Mouse (Mus musculus): Measurements from ENCODE around the gene Exoc3. TPM values are rescaled to one million over a fixed set of nuclear protein-coding genes. Genes with fewer than 3 reads are reported as not detected.
A peak's percentile ranks its signal among the peaks of the same experiment; 100 is the strongest.

The Exoc3 gene
- total and polyA plus RNA-seq, 2 experiments from 2014 or later, result 88.5 to 98.5 TPM

GRCm38 (mm10) chr13:74167057-74167413 is 41.5 kb downstream of the Exoc3 start:
- H3K27ac ChIP-seq (ENCODE audit: low read depth, low read length), result no peak overlapping the region
- H3K36me3 ChIP-seq (ENCODE audit: insufficient read depth), result peaks cover 24% of the 10 kb centered on the region
- peak overlapping the region; percentile 44 for H3K4me3 ChIP-seq (ENCODE audit: low read depth, low read length)
- DNase-seq (no peak), ATAC-seq (peak; percentile 60)
- peak overlapping the region; percentile 74 for H3K4me2 ChIP-seq (ENCODE audit: low read depth)
- H3K9me3 ChIP-seq (ENCODE audit: low read length), result no peaks in the 10 kb centered on the region
- 12% methylated on average over 9 of the region's 9 CpGs for WGBS
- H3K9ac ChIP-seq, result peak overlapping the region; percentile 59
- H3K4me1 ChIP-seq (ENCODE audit: insufficient read depth), result peaks cover 9% of the 10 kb centered on the region
- no peaks in the 10 kb centered on the region for H3K27me3 ChIP-seq (ENCODE audit: insufficient read depth, low read length)
- no peak for TF ChIP-seq CTCF (IDR thresholded peaks at IDR 0.05; ENCODE audit: low read depth)

GRCm38 (mm10) chr13:74166348-74167056 is 42.0 kb downstream of the Exoc3 start:
- H3K27me3 ChIP-seq (ENCODE audit: insufficient read depth, low read length), result no peaks in the 10 kb centered on the region
- no peak for TF ChIP-seq CTCF (IDR thresholded peaks at IDR 0.05; ENCODE audit: low read depth)
- H3K36me3 ChIP-seq (ENCODE audit: insufficient read depth), result peaks cover 18% of the 10 kb centered on the region
- H3K4me2 ChIP-seq (ENCODE audit: low read depth), result peak overlapping the region; percentile 74
- 9% methylated on average over 19 of the region's 19 CpGs for WGBS
- no peaks in the 10 kb centered on the region for H3K9me3 ChIP-seq (ENCODE audit: low read length)
- DNase-seq (peak; percentile 63), ATAC-seq (peak; percentile 83)
- H3K9ac ChIP-seq, result peak overlapping the region; percentile 59
- peak overlapping the region; percentile 44 for H3K4me3 ChIP-seq (ENCODE audit: low read depth, low read length)
- no peak overlapping the region for H3K27ac ChIP-seq (ENCODE audit: low read depth, low read length)
- H3K4me1 ChIP-seq (ENCODE audit: insufficient read depth), result peaks cover 9% of the 10 kb centered on the region

DNA sequence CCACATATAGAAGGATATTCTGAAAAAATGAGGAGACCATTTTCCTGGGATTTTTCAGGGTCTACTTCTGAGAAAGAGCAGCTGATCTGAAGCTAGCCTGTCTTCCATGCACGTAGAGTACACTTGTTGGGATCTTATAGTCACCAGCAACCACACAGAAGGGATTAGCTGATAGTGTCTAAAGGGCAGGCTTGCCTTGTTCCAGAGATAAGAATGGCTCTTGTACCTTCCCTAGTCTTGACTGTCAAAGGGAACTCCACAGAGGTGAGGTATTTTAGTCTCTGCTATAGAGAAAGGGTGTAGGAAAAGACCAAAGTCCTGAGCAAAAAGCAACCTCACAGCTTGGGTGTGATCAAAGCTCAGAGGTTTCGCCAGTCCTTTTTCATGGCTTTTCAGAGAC is 61.2 kb downstream of the Exoc3 start:
- DNase-seq, result no peak
- Histone ChIP-seq H3K4me2 (ENCODE audit: low read depth) (no peak overlapping the region), H3K27ac (ENCODE audit: low read depth, low read length) (no peak overlapping the region), H3K9me3 (ENCODE audit: low read length) (no peaks in the 10 kb centered on the region), H3K9ac (no peak overlapping the region), H3K4me3 (ENCODE audit: low read depth, low read length) (no peak overlapping the region), H3K36me3 (ENCODE audit: insufficient read depth) (no peaks in the 10 kb centered on the region), H3K4me1 (ENCODE audit: insufficient read depth) (no peaks in the 10 kb centered on the region), H3K27me3 (ENCODE audit: insufficient read depth, low read length) (no peaks in the 10 kb centered on the region)
- no peak for ATAC-seq
- no peak for TF ChIP-seq CTCF (IDR thresholded peaks at IDR 0.05; ENCODE audit: low read depth)
- 76% methylated on average over 2 of the region's 2 CpGs for WGBS

DNA sequence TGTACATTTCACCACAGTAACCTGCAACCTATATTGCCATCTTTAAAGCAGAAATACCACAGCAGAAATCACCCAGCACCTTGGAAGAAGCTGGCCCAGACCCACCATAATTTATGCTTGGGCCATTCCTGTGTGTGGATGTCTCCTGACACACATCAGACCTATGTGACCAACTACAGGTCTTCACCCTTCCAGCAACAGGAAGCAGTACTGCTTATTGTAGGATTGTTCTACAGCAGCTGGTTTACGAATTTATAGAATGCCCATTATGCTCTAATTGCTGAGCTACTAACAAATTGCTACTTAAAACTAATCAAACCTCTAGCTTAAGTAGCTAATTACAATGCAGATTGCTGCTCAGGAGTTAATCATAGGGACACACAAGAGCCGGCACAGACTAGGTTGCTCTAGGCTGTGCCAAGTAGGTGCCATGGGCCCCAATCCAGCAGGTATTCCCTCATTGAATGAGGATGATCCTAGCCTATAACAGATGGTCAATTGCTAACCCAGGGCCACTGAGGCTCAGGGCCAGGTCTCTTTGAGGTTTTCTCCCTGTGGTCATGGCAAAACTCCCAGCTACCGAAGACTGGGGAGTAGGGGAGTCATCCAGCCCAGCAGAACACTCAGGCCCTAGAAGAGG is 62.4 kb downstream of the Exoc3 start:
- no peak for DNase-seq
- Histone ChIP-seq H3K4me3 (ENCODE audit: low read depth, low read length) (no peak overlapping the region), H3K9ac (no peak overlapping the region), H3K27me3 (ENCODE audit: insufficient read depth, low read length) (no peaks in the 10 kb centered on the region), H3K9me3 (ENCODE audit: low read length) (no peaks in the 10 kb centered on the region), H3K27ac (ENCODE audit: low read depth, low read length) (no peak overlapping the region), H3K4me1 (ENCODE audit: insufficient read depth) (no peaks in the 10 kb centered on the region), H3K36me3 (ENCODE audit: insufficient read depth) (no peaks in the 10 kb centered on the region), H3K4me2 (ENCODE audit: low read depth) (no peak overlapping the region)
- 37% methylated on average over 3 of the region's 3 CpGs for WGBS
- no peak for TF ChIP-seq CTCF (IDR thresholded peaks at IDR 0.05; ENCODE audit: low read depth)
- ATAC-seq, result no peak

DNA sequence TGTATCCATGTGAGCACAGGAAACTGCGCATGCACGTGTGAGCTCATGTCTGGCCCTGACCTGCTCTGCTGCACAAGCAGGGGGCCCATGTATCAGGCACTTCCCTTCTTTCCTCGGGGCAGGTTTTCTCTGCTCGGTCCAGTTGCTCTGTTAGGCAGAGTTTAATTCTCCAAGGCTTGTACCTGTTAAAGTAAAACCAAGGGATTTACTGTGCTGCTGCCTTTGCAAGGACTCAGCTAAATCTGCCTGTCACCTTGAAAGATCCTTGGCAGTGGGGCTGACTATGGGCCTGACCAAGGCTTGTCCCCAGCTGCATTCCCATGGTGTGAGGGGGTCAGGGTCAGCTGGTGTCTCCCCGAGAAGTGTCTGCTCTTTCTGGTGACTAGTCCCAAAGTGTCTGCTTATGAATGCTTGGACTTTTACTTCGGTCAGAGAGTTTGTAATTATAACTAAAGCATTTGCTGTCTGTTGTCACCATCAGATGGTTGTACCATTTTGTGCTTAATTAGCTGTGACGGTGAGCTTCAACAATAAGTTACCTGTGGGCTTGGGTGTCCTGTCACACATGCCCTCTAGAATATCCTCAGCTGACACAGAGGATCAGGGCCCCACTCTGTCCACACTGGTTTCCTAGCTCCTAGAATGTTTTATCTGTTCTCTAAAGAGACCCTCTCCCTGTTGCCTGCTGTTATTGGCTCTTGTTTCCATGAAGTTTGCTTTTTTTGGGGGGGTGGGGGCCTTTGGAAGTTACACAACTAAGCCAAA is 64.2 kb downstream of the Exoc3 start:
- Histone ChIP-seq H3K27ac (ENCODE audit: low read depth, low read length) (no peak overlapping the region), H3K4me3 (ENCODE audit: low read depth, low read length) (no peak overlapping the region), H3K4me2 (ENCODE audit: low read depth) (no peak overlapping the region), H3K27me3 (ENCODE audit: insufficient read depth, low read length) (no peaks in the 10 kb centered on the region), H3K9ac (no peak overlapping the region), H3K36me3 (ENCODE audit: insufficient read depth) (no peaks in the 10 kb centered on the region), H3K4me1 (ENCODE audit: insufficient read depth) (no peaks in the 10 kb centered on the region), H3K9me3 (ENCODE audit: low read length) (no peaks in the 10 kb centered on the region)
- ATAC-seq (no peak), DNase-seq (no peak)
- WGBS, result 82% methylated on average over 7 of the region's 7 CpGs
- TF ChIP-seq CTCF (IDR thresholded peaks at IDR 0.05; ENCODE audit: low read depth), result no peak

GRCm38 (mm10) chr13:74143282-74143681 is 65.2 kb downstream of the Exoc3 start:
- Histone ChIP-seq H3K9me3 (ENCODE audit: low read length) (no peaks in the 10 kb centered on the region), H3K4me3 (ENCODE audit: low read depth, low read length) (no peak overlapping the region), H3K4me2 (ENCODE audit: low read depth) (no peak overlapping the region), H3K27me3 (ENCODE audit: insufficient read depth, low read length) (no peaks in the 10 kb centered on the region), H3K9ac (no peak overlapping the region), H3K36me3 (ENCODE audit: insufficient read depth) (no peaks in the 10 kb centered on the region), H3K4me1 (ENCODE audit: insufficient read depth) (no peaks in the 10 kb centered on the region), H3K27ac (ENCODE audit: low read depth, low read length) (no peak overlapping the region)
- ATAC-seq (no peak), DNase-seq (no peak)
- no peak for TF ChIP-seq CTCF (IDR thresholded peaks at IDR 0.05; ENCODE audit: low read depth)
- WGBS, result 77% methylated on average over 3 of the region's 3 CpGs

DNA sequence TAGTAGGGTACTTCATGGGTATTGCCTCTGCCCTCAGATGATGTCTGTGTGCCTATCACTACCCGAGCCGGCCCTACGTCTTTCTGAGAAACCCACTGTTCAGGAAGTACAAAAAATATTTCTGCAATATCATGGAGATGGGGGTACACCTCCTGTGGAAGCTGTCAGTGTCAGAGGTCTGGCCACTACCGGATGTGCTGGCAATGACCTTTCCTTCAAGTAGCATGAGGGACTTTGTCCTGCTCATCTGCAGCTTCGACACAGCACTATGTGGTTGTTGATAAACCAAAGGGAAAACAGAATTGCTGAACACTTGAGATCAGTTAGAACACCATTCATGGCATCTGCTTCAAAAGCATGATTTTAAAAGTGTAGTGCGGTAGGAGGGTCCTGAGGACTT is 67.7 kb downstream of the Exoc3 start:
- Histone ChIP-seq H3K27me3 (ENCODE audit: insufficient read depth, low read length) (no peaks in the 10 kb centered on the region), H3K4me1 (ENCODE audit: insufficient read depth) (no peaks in the 10 kb centered on the region), H3K36me3 (ENCODE audit: insufficient read depth) (no peaks in the 10 kb centered on the region), H3K9ac (no peak overlapping the region), H3K4me3 (ENCODE audit: low read depth, low read length) (no peak overlapping the region), H3K4me2 (ENCODE audit: low read depth) (no peak overlapping the region), H3K27ac (ENCODE audit: low read depth, low read length) (no peak overlapping the region), H3K9me3 (ENCODE audit: low read length) (no peaks in the 10 kb centered on the region)
- DNase-seq (no peak), ATAC-seq (no peak)
- 91% methylated on average over 6 of the region's 6 CpGs for WGBS
- no peak for TF ChIP-seq CTCF (IDR thresholded peaks at IDR 0.05; ENCODE audit: low read depth)

Measured in forebrain, postnatal 0 days (tissue).